Mouse (Mus musculus): ENCODE measurements at regions not wholly inside any gene's neighbourhood (a gene's known extent, or its start where the extent isn't known, plus 50 kb on each side); places are given as distances from the start of the nearest gene placed in this dataset.

- DNase-seq (ENCODE audit: low read depth, low spot score): no peak
Measured at GRCm38 (mm10) chr1:51647955-51648354, 169.7 kb upstream of the Nabp1 start.

DNA sequence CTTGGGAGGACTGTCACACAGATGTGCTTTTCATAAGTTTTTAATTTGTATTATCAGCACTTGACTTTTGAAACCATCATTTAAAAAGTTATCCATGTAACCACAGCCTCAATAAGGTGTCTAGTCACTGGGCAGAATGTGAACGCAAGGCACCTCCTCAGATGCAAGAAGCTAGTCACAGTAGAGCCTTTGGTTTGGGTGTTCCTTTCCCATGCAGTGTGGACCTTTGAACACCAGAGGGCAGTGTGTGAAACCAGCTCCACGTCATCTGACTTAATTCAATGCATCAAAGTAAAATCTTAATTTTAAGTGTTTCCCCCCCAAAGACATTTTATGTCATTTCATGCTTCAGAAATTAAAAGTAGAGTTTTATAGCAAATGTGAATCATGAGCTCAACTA is 166.2 kb upstream of the Nabp1 start:
- no peak for DNase-seq (ENCODE audit: low read depth, low spot score)

- no peak for DNase-seq (ENCODE audit: low read depth, low spot score)
Measured at GRCm38 (mm10) chr1:51643640-51644039, 165.4 kb upstream of the Nabp1 start.

GRCm38 (mm10) chr1:51638519-51639302 is 160.5 kb upstream of the Nabp1 start:
- no peak for DNase-seq (ENCODE audit: low read depth, low spot score)

DNA sequence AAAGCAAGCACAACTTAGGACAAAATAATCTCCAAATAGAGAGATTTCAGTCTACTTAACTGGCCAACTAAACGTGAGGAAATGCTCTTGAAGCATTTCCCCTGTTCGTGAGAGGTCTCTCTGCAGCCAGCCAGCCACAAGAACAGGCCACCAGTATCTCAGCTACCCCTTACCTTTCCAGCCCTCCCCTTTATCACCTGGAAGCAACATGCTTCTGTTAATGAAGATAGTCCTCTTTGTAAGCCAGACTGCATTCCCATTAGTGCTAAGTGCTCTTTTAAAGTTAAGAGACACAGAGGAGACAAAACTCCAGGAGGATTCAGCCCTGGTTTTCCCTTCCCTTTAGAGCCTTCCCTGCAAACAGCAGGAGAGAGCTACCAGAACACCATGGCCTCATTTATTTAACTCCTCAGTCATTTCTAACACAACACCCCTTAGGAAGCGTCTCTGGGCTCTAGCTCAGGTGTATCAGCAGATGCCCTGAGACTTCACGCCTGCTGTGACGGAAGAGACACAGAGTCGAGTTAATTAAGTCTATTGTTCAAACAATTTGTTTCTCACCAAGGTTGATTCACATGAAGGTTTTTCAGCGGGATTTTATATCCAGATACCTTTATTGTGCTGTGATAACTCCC is 157.8 kb upstream of the Nabp1 start:
- DNase-seq (ENCODE audit: low read depth, low spot score): no peak

- DNase-seq (ENCODE audit: low read depth, low spot score): no peak
Measured at GRCm38 (mm10) chr1:51633795-51634194, 155.6 kb upstream of the Nabp1 start.

DNA sequence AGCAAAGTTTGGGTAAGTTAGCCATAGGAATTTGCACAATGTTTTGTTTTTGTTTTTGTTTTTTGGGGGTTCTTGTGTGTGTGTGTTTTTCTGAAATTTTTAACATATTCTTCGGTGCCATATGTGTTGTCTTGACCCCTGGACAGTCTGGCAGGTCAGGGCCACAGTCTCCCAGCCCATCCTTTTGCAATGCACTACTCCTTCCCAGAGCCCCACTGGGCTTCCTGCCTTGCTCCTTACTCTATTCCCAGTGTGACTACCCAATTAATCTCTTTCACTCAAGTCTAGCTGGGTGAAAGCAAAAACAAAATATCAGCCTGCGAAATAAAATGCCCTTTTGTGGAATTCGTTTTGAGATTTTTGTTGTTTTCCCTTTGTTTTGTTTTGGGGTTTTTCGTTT is 154.6 kb upstream of the Nabp1 start:
- no peak for DNase-seq (ENCODE audit: low read depth, low spot score)

- DNase-seq (ENCODE audit: low read depth, low spot score): no peak
Measured at GRCm38 (mm10) chr1:51629848-51630247, 151.6 kb upstream of the Nabp1 start.

DNA sequence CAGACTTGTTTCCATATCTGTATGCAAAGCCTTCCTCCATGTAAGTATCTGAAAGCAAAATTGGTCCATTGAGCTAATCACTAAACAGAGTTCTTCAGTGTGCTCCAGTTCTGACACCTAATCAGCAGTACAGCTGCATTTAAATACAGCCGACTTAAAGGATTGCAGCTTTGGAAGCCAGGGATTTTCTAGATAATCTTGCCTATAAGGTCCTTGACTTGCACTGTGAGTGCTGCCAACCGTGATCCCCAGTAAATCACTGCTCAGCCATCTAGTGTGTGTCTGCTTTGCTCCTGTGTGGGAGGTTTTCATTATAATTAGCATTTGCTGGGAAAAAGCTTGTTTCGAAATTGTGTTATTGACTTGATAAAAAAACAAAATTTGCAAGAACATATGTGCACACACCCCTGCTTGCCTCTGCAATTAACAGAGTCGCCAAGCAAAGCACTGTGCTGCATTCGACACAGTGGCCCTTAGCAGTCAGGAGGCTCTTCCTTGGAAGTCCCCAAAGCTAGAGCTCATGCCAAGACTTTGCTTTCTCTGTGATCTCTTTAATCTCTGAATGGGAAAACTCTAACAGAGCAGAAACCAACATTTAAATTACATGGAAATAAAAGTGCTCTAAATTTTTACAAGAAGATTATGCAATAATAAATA is 150.0 kb upstream of the Nabp1 start:
- DNase-seq (ENCODE audit: low read depth, low spot score): no peak

- no peak for DNase-seq (ENCODE audit: low read depth, low spot score)
Measured at GRCm38 (mm10) chr1:51626303-51626702, 148.1 kb upstream of the Nabp1 start.

DNA sequence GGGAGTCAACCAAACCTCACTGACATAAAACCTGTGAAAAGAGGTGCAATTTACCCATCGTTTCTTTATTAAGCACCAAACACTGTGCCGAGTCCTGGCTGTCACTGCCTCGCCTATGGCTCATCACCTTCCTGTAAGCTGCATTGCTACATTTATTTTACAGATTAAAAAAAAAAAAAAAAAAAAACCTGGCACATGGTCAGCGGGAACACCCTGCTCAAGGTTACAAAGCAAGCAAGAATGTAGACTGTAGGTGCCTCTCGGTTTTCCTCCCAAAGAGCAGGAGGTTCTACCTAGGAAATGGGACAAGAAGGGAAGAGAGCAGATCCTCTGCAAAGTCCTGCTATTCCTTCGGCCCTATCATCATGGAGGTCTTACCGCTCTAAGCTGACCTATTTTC is 146.9 kb upstream of the Nabp1 start:
- no peak for DNase-seq (ENCODE audit: low read depth, low spot score)

GRCm38 (mm10) chr1:51624551-51624950 is 146.3 kb upstream of the Nabp1 start:
- DNase-seq (ENCODE audit: low read depth, low spot score): no peak

DNA sequence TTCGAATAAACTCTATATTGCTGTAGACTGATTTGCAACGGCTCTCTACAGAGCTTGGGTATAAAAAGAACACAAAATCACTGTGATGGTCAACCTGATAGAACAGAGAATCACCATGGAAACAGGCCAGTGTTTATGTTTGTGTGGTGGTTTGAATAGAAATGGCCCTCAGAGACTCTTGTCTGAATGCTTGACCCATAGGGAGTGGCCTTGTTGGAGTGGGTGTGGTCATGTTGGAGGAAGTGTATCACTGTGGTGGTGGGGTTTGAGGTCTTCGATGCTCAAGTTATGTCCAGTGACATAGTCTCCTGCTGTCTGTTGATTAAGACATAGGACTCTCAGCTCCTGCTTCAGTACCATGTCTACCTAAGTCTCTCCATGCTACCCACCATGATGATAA is 144.8 kb upstream of the Nabp1 start:
- DNase-seq (ENCODE audit: low read depth, low spot score): no peak

GRCm38 (mm10) chr1:51622181-51622862 is 144.1 kb upstream of the Nabp1 start:
- DNase-seq (ENCODE audit: low read depth, low spot score): no peak

DNA sequence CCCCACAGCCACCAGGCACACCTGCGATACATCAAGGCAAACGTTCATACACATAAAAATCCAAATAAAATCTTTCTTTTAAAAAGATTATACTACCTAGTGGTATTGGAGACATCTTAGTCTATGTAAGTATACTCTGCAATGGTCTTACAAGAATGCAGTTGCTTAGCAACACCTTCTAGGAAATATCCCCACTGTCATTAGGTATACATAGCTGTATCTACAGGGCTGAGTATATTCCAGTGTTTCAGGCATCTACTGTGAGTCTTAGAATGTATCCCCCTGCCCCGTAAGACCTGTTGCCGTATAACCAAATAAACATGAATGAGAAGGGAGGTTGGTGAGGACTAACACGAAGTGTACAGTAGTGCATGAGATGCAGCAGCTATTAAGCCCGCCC is 142.8 kb upstream of the Nabp1 start:
- DNase-seq (ENCODE audit: low read depth, low spot score): no peak

GRCm38 (mm10) chr1:51617502-51618251 is 139.5 kb upstream of the Nabp1 start:
- DNase-seq (ENCODE audit: low read depth, low spot score): no peak

DNA sequence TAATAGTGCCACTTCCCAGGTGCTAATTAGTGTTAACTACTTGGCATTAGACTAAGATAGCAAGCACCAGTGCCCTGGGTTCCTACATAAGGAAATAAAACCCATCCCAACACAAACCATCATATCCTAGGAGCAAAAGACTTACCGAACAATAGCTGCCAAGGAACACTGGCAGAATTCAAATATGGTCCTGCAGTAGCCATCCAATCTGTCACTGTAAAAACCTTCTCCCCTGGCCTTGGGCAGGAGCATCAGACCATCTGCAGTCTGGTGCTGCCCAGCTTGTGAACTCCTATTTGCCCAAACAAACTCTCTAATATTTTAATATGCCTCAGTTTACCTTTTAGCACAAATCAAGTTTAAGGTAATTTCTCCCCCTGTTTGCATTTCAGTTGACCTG is 137.9 kb upstream of the Nabp1 start:
- DNase-seq (ENCODE audit: low read depth, low spot score): no peak

GRCm38 (mm10) chr1:51615523-51615922 is 137.3 kb upstream of the Nabp1 start:
- no peak for DNase-seq (ENCODE audit: low read depth, low spot score)

GRCm38 (mm10) chr1:51614700-51615099 is 136.5 kb upstream of the Nabp1 start:
- no peak for DNase-seq (ENCODE audit: low read depth, low spot score)

- DNase-seq (ENCODE audit: low read depth, low spot score): no peak
Measured at GRCm38 (mm10) chr1:51609295-51609694, 131.1 kb upstream of the Nabp1 start.

GRCm38 (mm10) chr1:51607437-51607855 is 129.2 kb upstream of the Nabp1 start:
- DNase-seq (ENCODE audit: low read depth, low spot score): no peak

DNA sequence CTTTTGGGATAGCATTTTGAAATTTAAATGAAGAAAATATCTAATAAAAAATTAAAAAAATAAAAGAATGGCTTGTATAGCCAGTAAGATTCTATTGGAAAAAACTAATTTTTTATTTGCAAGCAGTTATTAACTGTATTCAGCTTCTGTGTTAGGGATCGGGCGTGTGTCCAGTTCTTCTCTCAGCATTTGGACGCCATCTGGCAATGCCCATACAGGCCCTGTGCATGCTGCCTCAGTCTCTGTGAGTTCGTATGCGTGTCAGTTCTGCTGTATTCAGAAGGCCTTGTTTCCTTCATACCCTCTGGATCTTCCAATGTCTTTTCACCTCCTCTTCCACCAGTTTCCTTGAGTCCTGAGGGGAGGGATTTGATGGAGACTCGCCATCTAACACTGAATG is 123.8 kb upstream of the Nabp1 start:
- DNase-seq (ENCODE audit: low read depth, low spot score): no peak

All from WW6 (cell line).